Mouse (Mus musculus) brain, embryonic 14.5 days (tissue): ENCODE results near the gene Stox2. TPM values are rescaled to one million over a fixed set of nuclear protein-coding genes. Genes with fewer than 3 reads are reported as not detected.

ENCODE experiments used
- DNase-seq: peaks from one replicate; pipeline ENCODE4 v3.0.0-alpha.2; 2011; ENCODE audit warnings: low read depth
- CTCF ChIP-seq: fragments of 200-500 bp; IDR thresholded peaks from 2 replicates; pipeline ENCODE4 v1.5.1; 2012; ENCODE audit warnings: inconsistent platforms, mild to moderate bottlenecking, moderate library complexity, borderline replicate concordance; ENCODE audit not compliant: insufficient read depth, insufficient read length; ENCODE audit errors: extremely low read depth
- POLR2A ChIP-seq: fragments of 200-500 bp; IDR thresholded peaks from 2 replicates; pipeline ENCODE4 v1.6.1; 2012; ENCODE audit warnings: mild to moderate bottlenecking, inconsistent platforms, borderline replicate concordance; ENCODE audit not compliant: poor library complexity, insufficient read depth, insufficient read length, severe bottlenecking; ENCODE audit errors: extremely low read depth
- polyA plus RNA-seq: library from polyadenylated mRNA; depleted of rRNA; stranded (reverse); fragments of >200 nt; gene quantifications from 2 replicates; pipeline ENCODE4 v1.2.3, GENCODE M21; 2012

Gene Stox2
- polyA plus RNA-seq, 1 experiment: 44.9 TPM

DNA sequence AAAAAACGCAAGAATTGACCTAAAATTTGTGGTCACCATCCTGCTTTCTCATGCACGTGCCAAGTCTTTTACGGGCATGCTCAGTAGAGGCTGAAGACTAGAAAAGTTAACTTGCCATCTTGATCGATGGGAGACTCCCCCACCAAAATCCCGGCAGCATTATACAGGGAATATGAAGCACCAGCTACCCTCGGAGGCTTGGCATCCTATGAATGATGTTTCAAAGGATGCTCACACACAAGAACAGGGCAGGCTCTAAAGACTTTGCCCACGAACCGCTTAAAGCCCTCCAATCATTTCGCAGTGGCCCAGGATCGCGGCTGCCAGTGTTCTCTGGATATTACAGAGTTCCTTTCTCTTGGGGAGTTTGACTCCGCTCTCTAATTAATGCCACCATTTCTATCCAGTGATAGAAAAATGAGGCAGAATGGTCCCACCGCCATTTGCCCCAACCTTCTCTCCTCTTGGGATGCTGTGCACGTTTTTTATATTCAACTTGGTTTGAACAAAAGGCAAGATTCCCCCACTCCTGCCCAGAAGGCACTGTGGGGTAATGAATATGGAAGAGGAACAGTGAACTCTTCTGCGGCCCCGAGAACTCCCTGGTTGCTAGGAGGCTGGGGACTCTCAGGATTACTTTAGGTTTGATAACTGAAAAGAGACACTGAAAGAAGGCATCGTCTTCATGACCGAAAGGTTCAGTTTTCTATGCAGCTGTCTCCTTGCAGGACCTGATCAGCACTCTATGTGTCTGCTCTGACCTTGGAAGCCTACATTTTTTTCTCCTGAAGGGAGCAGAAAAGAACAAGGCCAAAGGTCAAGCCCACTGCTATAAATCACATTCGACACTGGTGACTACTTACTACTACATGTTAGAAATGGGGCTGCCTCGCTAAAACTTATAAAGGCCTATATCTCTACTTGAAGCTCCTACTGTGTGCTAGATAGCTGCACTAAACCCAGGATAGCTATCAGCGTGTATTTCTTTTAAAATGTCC lies 161.5 kb downstream of the Stox2 start:
- peak; percentile 91 for DNase-seq
- TF ChIP-seq CTCF: no peak

DNA sequence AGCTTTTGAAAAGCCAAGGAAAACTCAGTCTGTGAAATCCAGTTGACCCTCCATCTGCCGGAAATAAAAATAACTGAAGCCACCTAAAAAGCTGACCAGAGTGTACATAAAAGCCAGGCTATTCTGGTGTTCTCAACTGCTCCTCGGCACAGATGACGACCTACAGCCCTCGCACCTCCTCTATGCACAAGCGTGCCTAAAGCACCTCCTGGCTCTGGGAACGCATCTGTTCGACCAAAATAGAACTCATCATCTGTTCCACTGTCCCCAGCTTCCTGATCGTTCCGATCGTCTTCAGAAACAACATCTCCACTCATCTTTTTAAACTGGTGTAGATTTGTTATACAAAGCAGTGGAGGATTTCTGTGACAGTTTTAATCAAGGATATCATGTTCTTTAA lies 166.3 kb downstream of the Stox2 start:
- TF ChIP-seq CTCF (no peak), POLR2A (no peak)

DNA sequence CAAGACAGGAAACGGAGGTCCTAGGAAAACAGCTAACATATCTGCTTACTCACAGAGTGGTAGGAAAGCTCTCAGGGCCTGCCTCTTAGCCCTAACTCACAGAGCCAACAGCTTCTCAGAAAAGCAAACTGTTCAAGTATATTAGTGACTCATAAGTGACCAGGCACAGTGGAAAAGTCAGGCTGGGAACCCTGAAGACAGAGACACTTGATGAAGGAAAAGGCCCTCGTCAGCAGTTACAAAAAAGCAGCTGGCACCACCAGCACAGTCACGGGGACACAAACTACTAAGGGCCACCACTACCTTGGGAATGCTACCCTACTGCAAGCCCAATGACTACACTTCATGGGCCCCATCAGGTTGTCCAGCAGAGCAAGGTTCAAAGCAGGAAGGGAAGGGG lies 168.0 kb downstream of the Stox2 start:
- DNase-seq: no peak
- TF ChIP-seq POLR2A: no peak
- TF ChIP-seq CTCF: no peak

More for the DNA sequence above, 166.3 kb downstream of the Stox2 start:
- DNase-seq: peak; percentile 36

DNA sequence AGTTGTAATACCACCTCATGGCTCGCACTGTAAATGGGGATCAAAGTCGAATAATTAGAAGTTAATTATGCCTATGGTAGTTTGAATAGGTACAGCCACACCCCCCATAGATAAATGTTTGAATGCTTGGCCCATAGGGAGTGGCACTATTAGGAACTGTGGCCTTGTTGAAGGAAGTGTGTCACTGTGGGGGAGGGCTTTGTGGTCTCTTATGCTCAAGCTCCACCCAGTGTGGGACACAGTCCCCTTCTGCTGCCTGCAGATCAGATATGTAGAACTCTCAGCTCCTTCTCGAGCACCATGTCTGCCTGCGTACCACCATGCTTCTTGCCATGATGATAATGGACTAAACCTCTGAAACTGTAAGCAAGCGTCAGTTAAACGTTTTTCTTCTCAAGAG lies 177.2 kb downstream of the Stox2 start:
- TF ChIP-seq CTCF: no peak
- TF ChIP-seq POLR2A: no peak
- no peak for DNase-seq

DNA sequence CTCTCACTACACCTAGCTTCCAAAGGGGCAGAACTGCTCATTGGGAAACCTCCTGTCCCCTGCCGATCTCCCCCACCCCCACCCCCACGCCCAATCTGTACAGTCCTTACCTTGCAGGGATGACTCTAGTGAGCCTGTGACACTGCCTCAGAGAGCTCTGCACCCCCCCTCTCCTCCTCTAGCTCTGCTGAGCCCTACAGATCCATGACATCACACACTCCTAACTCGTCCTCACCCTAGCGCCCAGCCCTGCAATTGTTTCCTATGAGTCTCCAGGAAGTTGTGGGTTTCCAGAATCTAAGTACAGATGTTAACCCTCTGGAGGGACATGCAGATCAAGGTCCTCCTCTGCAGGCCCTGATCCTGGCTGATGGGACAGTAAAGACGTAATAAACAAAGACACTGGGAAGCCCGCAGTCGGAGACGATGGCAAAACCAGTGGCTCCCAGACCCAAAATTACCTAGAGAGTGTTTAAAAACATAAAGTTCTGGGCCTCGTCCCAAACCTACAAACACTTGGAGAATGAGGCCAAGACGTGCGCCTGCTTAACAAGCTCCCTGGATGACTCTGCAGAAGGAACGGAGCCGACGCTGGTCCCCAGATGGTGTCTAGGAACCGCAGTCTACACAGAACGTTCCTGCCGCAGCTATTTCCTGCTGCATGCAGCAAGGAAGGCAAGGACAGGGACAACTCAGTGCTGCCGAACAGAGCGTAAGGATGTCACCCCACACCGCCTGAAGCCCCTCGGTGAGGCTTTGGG lies 177.9 kb downstream of the Stox2 start:
- no peak for TF ChIP-seq POLR2A
- no peak for TF ChIP-seq CTCF
- peak; percentile 66 for DNase-seq

DNA sequence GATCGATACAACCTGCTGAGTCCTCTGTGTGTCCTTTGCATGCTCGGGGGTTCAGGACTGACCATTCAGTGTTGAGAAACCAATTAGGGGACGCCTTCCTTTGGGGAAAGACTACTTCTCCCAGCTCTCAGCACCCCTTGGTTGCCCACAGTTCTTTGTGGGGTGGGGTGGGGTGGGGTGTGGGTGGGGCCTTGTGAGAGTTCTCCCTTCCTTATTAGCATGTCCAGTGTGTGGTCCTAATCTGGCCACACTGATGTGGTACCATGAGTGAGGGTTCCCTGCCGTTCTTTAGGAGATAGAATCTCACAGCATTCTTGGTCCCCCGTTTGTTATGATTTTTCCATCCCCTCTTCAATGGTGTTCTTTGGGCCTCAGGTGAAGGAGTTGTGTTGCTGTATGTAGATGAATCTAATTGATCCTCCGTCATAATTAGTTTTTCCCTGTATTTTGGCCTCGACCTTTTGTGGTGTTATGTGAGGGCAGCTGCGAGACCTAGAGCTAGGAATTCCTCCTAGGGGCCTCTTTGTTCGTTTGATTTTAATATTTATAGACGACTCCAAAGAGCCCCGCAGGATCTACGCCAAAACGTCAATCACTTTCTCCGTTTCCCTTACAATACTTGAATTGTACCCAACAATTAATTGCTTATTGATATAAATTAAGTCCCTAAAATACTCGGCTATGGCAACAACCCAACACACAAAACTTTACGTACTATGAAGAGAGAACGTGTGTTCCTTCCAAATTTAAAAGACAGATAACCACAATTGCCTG lies 182.9 kb downstream of the Stox2 start:
- DNase-seq: peak; percentile 83

DNA sequence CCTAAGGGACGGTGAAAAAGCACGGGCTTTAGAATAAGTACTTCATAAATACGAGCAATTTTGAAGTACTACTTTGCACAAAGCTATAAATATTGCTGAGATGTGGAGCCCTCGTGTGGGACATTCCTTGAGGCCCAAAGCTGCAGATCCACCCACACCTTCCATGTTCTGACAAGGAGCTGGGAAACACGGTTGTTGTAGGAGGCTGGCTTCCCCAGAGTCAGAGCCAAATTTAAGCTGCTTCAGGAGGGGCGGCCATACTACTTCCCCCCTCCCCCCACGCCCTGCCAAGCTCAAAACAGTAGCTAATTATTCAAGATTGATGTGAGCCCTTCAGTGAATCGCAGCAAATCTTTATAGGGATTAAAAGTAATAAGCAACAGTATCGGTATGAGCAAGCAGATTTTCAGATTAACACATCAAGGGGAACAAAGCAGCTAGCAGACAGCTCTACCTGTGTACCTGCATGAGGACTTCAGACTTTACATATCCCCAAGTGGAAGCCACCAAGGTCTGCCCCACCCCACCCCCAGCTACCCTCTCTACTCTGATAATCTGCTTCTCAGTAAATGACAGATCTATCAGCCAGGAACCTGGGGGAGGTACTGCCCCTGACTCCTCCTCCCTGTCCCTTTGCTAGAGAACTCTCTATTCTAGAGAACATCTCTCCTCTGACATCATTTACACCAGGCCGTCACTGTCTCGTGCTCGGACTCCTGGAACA lies 185.2 kb downstream of the Stox2 start:
- TF ChIP-seq CTCF (no peak), POLR2A (no peak)
- DNase-seq: peak; percentile 56

More for the DNA sequence above, 182.9 kb downstream of the Stox2 start:
- TF ChIP-seq POLR2A (no peak), CTCF (no peak)

DNA sequence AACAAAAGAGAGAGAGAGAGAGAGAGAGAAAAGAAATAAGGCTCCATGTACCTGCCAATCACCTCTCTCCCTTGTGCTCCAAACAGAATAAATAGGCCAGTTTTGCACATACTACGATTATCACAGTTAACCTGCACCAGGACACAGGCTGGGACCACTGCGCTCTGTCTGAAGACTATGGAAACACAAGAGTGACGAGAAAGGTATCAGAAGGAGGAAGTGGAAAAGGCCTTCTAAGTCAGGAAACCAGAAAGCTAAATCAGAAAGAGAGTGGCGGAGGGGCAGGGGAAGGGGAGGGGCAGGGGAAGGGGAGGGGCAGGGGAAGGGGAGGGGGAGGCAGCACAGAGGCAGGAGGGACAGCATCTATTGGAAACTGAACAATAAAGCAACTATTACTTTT lies 195.3 kb downstream of the Stox2 start:
- no peak for DNase-seq
- TF ChIP-seq CTCF (no peak), POLR2A (no peak)

DNA sequence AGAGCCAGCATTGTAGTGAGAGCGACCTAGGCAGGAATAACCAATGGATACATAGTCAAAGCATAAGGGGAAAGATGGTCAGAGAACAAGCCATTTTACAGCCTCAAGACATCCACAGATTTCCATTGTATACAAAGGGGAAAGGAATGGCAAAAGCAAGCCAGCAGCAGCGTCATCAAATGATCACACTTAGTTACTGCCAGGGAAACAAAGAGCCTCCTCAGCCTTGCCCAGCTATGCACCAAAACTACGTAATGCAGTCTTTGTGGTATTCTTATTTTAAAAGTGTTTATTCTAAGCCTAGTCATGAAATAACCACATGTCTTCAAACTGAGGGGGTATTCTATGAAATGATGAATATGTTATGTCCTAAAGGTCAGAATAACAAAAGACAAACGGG lies 201.0 kb downstream of the Stox2 start:
- peak; percentile 84 for DNase-seq
- TF ChIP-seq CTCF (no peak), POLR2A (no peak)

DNA sequence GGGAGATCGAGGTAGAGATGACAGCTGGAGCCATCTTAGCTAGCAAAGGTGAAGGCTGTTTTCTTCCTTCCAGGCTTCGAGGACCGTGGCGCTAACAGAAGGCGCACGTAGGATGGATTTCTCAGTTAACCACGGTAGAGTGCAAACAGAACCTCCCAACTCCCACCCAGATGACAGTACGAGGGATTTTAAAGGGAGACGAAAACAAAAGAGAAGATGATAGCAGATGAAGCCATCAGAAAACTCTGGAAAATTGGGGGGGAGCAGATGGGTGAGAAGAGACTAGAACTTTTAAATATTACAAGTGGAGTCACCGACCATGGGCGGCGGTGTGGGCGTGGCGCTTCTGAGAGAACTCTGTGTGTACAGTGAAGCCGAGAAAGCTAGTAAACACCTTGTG lies 202.0 kb downstream of the Stox2 start:
- TF ChIP-seq POLR2A (no peak), CTCF (no peak)
- DNase-seq: peak; percentile 51

DNA sequence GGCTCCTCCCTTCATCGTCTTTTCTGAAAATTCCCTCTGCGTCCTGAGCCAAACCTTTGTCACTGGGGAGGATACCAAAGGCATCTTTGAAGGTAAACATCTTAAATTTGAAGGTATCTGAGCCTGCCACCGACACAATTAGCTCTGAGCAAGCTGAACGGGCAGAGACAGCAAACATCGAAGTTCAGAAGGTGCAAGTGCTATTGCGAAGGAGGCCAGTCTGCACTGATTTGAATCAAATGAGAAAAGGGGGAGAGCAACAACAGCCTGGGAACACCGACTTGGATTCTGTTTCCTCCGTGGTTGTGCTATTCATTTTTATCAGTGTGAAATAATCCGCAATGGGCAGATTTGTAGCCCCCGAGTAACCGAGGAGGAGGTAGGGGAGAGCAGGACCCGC lies 202.5 kb downstream of the Stox2 start:
- DNase-seq: no peak
- TF ChIP-seq POLR2A (no peak), CTCF (no peak)
